Mouse (Mus musculus): ENCODE data around the gene Chrna1. TPM values are rescaled to one million over a fixed set of nuclear protein-coding genes. Genes with fewer than 3 reads are reported as not detected.
A peak's percentile ranks its signal among the peaks of the same experiment; 100 is the strongest.

Chrna1 gene
- polyA plus RNA-seq, 1 experiment from 2014 or later: 2.3 TPM

DNA sequence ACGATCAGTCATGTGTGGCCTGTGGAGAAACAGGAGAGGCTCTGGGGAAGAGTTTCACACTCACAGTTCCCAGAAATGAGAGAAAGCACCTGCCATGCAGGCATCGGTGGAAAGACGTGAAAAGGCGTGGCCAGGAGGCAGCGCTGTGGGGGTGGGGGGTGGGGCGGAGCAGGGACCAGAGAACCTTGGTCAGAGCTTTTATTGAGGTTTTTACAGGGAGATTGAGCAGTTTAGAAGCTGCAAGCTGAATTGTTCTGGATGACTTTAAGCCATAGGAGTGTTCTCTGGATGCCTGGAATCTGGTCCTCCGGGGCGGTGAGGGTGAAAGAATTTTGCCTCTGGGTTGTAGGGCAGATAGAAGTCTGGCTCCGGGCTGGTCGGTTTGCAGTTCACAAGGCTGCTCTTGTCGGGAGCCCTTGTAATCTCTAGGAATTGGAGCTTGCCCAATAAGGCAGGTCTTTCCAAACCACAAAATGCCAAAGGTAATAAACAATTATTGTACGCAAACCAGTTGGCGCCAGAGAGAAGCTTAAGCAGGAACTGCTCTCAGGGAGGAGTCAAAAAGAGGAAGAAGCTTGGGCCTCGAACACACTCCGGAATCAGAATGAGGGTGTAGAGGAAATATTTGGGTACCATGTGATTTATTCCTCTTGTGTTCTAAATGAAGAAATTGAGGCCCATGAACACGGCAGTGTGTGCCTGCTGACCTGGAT lies 39.5 kb downstream of the Chrna1 start:
- no peak for DNase-seq (ENCODE audit: low spot score)
- Histone ChIP-seq H3K4me1 (peaks cover 75% of the 10 kb centered on the region), H3K27ac (peak overlapping the region; percentile 75), H3K9me3 (replicated peaks) (no peaks in the 10 kb centered on the region), H3K27me3 (ENCODE audit: low read depth, poor library complexity, severe bottlenecking) (no peaks in the 10 kb centered on the region; the same call in 1 of the 2 replicates), H3K36me3 (no peaks in the 10 kb centered on the region), H3K4me3 (peak overlapping the region; percentile 5; the same call in 1 of the 2 replicates)
- 29% methylated on average over 16 of the region's 16 CpGs for WGBS

DNA sequence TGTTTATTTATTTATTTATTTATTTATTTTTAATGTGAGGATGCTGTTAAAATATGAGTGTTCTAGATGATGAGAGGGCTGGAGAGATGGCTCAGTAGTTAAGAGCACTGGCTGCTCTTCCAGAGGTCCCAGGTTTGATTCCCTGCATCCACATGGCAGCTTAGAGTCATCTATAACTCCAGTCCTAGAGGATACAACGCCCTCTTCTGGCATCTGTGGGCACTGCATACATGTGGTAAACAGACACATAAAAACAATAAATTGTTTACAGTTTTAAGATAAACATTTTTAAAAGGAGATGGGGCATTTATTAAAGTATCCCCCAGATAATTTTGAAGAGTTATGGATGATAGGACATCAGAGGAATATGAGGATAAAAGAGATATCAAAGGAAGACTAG lies 40.4 kb downstream of the Chrna1 start:
- Histone ChIP-seq H3K36me3 (no peaks in the 10 kb centered on the region), H3K9me3 (replicated peaks) (no peaks in the 10 kb centered on the region), H3K4me3 (no peak overlapping the region), H3K4me1 (peaks cover 74% of the 10 kb centered on the region), H3K27ac (no peak overlapping the region), H3K27me3 (ENCODE audit: low read depth, poor library complexity, severe bottlenecking) (no peaks in the 10 kb centered on the region; the same call in 1 of the 2 replicates)
- 35% methylated on average over 1 of the region's 1 CpGs for WGBS
- DNase-seq (ENCODE audit: low spot score): no peak

DNA sequence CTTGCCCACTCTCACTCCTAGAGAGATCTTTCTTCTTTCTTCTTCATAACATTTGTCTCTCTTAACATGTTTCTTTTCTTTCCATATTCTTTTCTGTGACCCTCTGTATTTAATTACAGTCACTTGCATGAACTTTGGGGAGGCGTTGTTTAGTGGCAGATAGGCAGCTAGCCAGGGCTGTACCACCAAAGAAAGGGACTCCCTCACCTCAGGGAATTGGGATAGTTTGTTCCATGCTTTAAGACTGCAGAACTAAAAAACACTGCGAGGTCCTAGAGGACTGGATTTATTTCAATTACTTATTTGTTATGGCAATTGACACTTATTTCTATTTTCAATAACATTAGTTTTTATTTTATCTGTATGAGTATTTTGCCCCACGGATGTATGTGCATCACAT lies 41.0 kb downstream of the Chrna1 start:
- Histone ChIP-seq H3K4me1 (peaks cover 73% of the 10 kb centered on the region), H3K36me3 (no peaks in the 10 kb centered on the region), H3K4me3 (no peak overlapping the region), H3K27ac (no peak overlapping the region), H3K27me3 (ENCODE audit: low read depth, poor library complexity, severe bottlenecking) (no peaks in the 10 kb centered on the region; the same call in 1 of the 2 replicates), H3K9me3 (replicated peaks) (no peaks in the 10 kb centered on the region)
- no peak for DNase-seq (ENCODE audit: low spot score)
- WGBS: 89% methylated on average over 3 of the region's 3 CpGs

DNA sequence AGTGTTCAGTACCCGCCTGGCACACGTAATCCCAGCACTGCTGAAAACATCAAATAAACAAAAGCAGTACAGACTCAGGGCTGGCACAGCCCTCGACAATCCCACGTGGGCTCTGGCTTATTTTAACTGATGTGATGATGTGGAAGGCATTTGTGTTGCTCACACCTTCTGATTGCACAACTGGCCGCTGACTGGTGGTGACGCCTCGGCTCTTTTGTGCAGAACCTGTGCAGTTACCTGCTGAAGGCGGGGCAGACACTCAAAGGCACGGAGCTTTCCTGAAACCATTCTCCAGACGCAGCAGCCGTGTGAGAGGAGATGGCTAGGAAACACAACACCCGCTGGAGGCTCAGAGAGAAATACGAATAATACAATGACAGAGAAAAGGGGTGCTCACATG lies 41.5 kb downstream of the Chrna1 start:
- Histone ChIP-seq H3K36me3 (no peaks in the 10 kb centered on the region), H3K27me3 (ENCODE audit: low read depth, poor library complexity, severe bottlenecking) (no peaks in the 10 kb centered on the region), H3K4me1 (peaks cover 67% of the 10 kb centered on the region), H3K9me3 (replicated peaks) (no peaks in the 10 kb centered on the region), H3K4me3 (no peak overlapping the region), H3K27ac (no peak overlapping the region)
- no peak for DNase-seq (ENCODE audit: low spot score)
- WGBS: 83% methylated on average over 13 of the region's 13 CpGs

DNA sequence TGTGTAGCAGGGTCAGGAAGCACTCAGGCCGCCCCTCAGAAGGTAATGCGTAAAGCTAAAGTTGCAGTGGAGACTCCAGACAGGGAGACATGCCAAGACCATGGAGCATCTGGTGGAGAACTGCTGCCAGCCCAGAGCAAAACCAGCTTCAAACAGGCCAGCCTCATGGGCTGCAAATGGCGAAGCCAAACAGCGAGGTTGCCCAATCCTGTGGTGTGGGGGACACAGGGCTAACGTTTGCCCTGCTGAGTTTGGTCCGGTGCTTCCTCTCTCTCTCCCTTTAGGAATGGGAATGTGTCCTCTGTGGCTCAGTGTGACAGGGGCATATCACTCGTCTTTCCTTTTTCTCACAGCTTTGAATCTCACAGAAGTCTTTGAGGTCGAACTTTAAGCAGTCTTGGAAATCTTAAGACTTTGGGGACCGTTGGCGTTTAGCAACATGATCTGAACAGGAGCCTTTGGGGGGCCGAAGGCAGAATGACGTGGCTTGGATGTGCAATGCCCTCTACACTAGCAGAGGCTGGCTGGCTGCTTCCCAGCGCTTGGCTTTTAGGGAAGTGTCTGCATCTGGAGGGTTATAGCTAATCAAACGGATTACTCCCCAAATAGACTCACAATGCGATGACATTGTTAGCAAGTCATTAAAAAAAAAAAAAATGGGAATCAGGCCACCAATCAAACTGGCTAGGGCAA lies 43.9 kb downstream of the Chrna1 start:
- DNase-seq (ENCODE audit: low spot score): no peak
- Histone ChIP-seq H3K4me1 (peaks cover 46% of the 10 kb centered on the region), H3K27me3 (ENCODE audit: low read depth, poor library complexity, severe bottlenecking) (no peaks in the 10 kb centered on the region), H3K27ac (peak overlapping the region; percentile 16; the same call in 1 of the 2 replicates), H3K9me3 (replicated peaks) (no peaks in the 10 kb centered on the region), H3K36me3 (no peaks in the 10 kb centered on the region), H3K4me3 (no peak overlapping the region)
- WGBS: 79% methylated on average over 15 of the region's 15 CpGs

DNA sequence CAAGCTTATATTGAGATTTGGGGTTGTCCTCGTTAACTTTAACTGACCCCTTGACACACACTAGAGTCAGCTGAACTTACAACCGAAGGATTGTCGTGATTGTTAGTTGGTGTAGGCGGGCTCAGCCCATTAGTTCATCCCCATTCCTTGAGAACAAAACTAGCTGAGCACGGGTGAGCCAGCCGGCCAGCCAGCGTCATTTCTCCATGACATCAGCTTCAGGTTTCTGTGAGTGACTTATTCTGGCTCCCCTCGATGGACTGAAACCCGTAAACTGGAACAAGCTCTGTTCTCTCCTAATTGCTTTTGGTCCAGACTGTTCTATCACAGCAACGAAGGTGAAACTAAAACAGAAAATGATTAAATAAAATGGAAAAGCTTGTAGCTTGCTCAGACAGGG lies 45.4 kb downstream of the Chrna1 start:
- Histone ChIP-seq H3K36me3 (no peaks in the 10 kb centered on the region), H3K4me3 (no peak overlapping the region), H3K27ac (no peak overlapping the region), H3K4me1 (peaks cover 41% of the 10 kb centered on the region), H3K9me3 (replicated peaks) (no peaks in the 10 kb centered on the region), H3K27me3 (ENCODE audit: low read depth, poor library complexity, severe bottlenecking) (no peaks in the 10 kb centered on the region)
- 68% methylated on average over 10 of the region's 10 CpGs for WGBS
- no peak for DNase-seq (ENCODE audit: low spot score)

DNA sequence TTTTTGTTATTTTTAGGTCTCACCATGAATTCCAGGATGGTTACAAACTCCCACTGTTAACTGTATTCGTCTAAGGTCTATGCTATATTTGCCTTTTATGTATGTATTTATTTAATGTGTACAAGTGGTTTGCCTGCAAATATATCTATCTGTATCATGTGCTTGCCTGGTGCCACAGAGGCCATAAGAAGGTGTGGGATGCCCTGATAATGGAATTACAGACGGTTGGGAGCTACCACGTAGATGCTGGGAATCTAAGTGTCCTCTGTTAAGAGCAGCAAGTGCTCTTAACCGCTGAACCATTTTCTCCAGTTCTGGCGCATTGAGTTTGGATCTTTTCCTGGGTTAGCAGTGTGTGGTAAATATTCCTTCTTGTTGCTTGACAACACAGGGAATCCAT lies 49.7 kb downstream of the Chrna1 start:
- Histone ChIP-seq H3K36me3 (peaks cover 10% of the 10 kb centered on the region; the same call in 1 of the 2 replicates), H3K4me1 (peaks cover 47% of the 10 kb centered on the region), H3K4me3 (no peak overlapping the region), H3K27me3 (ENCODE audit: low read depth, poor library complexity, severe bottlenecking) (no peaks in the 10 kb centered on the region), H3K9me3 (replicated peaks) (no peaks in the 10 kb centered on the region), H3K27ac (no peak overlapping the region)
- 80% methylated on average over 5 of the region's 5 CpGs for WGBS
- no peak for DNase-seq (ENCODE audit: low spot score)

DNA sequence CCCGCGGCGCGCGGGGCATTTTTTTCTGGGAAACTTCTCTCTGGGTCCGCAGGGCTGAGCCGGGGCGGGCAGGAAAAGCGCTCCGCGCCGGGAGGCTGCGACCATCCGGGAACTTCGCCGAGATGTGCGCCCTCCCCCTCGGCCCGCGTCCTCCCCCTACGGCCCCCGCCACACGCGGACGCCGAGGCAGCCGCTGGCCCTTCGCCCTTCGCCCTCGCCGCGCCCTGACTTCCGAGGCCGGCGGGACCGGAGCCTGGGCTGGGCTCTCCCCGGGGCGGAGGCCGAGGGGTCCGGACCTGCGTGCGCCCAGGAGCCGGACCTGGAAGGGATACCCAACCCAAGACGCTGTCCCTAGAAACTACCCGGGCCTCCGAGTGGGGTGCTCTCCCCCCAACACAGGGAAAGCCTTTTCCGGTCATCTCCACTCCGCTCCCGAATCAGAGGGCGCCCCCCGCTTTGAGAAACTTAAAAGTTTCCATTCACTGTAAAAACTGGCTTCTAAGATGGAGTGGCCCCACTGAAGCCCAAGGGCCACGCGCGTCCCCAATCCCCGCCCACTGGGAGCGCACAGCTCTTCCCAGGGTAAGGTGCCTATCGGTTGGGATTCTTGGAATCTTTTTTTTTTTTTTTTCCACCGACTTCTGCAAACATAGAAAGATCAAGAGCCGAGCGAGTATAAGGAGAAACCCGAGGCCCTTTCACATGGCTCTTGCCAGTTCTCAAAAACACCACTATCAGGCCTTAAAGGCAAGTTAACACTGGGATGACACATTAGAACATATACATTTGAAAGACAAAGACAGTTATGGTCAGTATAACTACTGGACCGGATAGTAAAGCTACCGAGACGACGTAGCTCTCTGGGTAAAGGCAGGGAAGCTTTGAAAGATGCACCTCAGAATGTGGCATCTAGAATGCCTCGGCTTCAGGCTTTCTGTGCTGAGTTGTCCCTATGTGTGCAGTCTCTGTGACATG lies 50.5 kb downstream of the Chrna1 start, which contains the start of gene Wipf1:
Gene Wipf1, minus strand, starts transcription at position 379 of the 975 bp plus-strand sequence.
- peaks cover 45% of the 10 kb centered on the region for H3K4me1 ChIP-seq
- 2% methylated on average over 65 of the region's 66 CpGs for WGBS
- peaks cover 11% of the 10 kb centered on the region; the same call in 1 of the 2 replicates for H3K36me3 ChIP-seq
- peak within 1 kb of the TSS; percentile 99 for H3K27ac ChIP-seq
- H3K4me3 ChIP-seq: peak within 1 kb of the TSS; percentile 96
- no peaks in the 10 kb centered on the region for H3K9me3 ChIP-seq (replicated peaks)
- DNase-seq (ENCODE audit: low spot score): peak; percentile 90
- H3K27me3 ChIP-seq (ENCODE audit: low read depth, poor library complexity, severe bottlenecking): no peaks in the 10 kb centered on the region

DNA sequence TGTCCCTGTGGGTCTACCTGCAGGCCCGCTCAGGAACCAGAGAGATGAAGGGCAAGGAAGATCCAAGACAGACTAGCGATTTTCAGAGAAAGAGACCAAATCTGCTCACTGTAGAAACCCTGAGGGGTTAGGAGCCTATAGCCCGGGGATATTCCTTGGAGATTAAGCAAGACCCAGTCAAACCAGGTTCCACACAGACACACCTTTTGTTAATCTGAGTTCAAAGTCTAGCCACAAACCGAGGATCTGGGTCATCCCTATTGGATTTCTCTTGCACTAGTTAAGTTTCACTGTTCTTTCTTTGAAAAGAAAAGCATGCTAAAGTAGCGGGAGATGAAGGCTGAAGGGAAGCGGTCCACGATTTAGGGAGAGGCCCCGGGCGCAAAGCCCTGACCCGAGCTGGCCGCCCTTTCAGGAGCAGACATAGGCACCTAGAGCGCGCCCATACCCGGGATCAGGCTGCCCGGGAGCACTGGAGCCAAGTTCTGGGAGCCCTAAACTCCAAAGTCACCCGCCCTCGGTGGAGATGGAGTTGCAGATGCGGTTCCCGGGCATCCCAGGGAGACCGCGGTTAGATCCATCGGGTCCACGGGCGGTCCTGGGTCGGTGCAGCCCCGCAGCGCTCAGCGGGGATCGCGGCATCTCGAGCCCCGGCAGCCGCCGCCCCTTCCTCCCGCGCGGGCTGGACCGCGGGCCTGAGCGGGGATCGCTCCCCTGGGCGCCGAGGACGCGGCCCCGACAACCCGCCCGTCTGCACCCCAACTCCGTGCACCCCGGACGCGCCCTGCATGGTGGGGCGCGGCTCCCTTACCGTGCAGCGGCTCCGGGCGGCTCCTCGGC lies 51.4 kb downstream of the Chrna1 start:
- WGBS: 2% methylated on average over 59 of the region's 59 CpGs
- no peaks in the 10 kb centered on the region for H3K9me3 ChIP-seq (replicated peaks)
- H3K4me3 ChIP-seq: peak overlapping the region; percentile 96
- peak overlapping the region; percentile 99 for H3K27ac ChIP-seq
- no peaks in the 10 kb centered on the region for H3K27me3 ChIP-seq (ENCODE audit: low read depth, poor library complexity, severe bottlenecking)
- H3K36me3 ChIP-seq: peaks cover 15% of the 10 kb centered on the region
- DNase-seq (ENCODE audit: low spot score): peak; percentile 72
- peaks cover 51% of the 10 kb centered on the region for H3K4me1 ChIP-seq

DNA sequence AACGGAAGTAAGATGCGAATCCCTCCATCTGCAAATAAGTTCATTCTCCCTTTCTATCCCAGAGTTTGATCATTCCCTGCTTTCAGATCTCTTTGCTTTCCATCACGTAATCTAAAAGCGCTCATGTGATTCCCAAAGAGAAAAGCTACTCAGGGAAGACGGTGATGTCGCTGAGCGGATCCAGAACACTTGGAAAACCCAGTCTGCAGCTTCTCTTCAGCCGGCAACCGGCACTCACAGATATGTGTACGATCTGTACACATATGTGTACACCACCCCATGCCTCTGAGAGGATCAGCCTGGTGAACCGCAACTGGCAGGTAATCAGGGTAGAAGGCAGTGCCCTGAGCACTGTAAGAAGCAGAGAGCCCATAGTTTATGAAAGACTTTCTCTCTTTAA lies 52.2 kb downstream of the Chrna1 start:
- Histone ChIP-seq H3K4me1 (peaks cover 59% of the 10 kb centered on the region), H3K36me3 (peaks cover 15% of the 10 kb centered on the region), H3K9me3 (replicated peaks) (no peaks in the 10 kb centered on the region), H3K27me3 (ENCODE audit: low read depth, poor library complexity, severe bottlenecking) (no peaks in the 10 kb centered on the region), H3K27ac (peak overlapping the region; percentile 27; the same call in 1 of the 2 replicates), H3K4me3 (peak overlapping the region; percentile 96)
- no peak for DNase-seq (ENCODE audit: low spot score)
- 87% methylated on average over 11 of the region's 11 CpGs for WGBS

DNA sequence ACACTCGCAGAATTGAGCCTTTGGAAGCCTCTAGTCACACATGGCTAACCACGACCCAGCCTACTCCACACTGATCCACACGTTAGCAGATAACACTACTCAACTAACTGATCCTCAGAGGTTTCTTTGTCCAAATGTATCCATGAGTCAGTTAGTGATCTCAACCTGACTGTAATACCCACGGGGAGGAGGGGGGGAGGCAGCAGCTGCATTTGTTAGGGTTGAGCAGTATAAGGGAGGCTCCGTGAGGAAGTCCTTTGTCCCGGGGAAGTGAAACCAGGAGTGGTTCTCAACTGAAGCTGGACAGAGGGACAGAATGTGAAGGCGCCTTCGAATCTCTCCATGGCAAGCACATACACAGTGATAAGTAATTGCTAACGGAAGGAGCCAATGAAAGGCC lies 53.4 kb downstream of the Chrna1 start:
- Histone ChIP-seq H3K27me3 (ENCODE audit: low read depth, poor library complexity, severe bottlenecking) (no peaks in the 10 kb centered on the region), H3K9me3 (replicated peaks) (no peaks in the 10 kb centered on the region), H3K4me1 (peaks cover 72% of the 10 kb centered on the region), H3K27ac (peak overlapping the region; percentile 65), H3K4me3 (peak overlapping the region; percentile 96; the same call in 1 of the 2 replicates), H3K36me3 (peaks cover 15% of the 10 kb centered on the region)
- 85% methylated on average over 9 of the region's 9 CpGs for WGBS
- DNase-seq (ENCODE audit: low spot score): no peak

DNA sequence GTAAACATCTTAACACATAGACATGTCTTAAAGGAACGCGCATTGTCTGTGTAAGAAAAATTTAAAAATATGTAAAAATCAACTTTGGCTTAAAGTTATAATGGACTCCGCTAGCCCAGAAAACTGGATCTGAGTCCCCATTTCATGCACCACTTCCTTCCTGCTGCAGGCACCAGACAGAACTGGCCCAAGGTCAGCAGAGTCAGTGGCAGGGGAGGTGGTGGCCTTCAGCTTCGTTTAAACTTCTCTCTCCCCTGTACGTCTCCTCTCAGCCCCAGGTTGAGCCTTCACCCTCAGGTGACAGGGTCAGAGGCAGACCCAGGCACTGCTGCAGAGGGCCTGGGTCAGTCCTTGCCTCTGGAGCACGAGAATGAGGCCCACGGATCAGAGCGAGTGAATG lies 57.2 kb downstream of the Chrna1 start:
- no peaks in the 10 kb centered on the region for H3K9me3 ChIP-seq (replicated peaks)
- WGBS: 66% methylated on average over 8 of the region's 8 CpGs
- H3K27ac ChIP-seq: peak overlapping the region; percentile 77
- H3K4me3 ChIP-seq: no peak overlapping the region
- H3K4me1 ChIP-seq: peaks cover 75% of the 10 kb centered on the region
- H3K36me3 ChIP-seq: peaks cover 19% of the 10 kb centered on the region
- H3K27me3 ChIP-seq (ENCODE audit: low read depth, poor library complexity, severe bottlenecking): no peaks in the 10 kb centered on the region
- no peak for DNase-seq (ENCODE audit: low spot score)

All from limb, embryonic 10.5 days (tissue).